Mouse (Mus musculus) midbrain, postnatal 0 days (tissue): ENCODE results near the gene Prickle1. TPM values are rescaled to one million over a fixed set of nuclear protein-coding genes. Genes with fewer than 3 reads are reported as not detected.

Experiments used
- ATAC-seq: fragments of 200-750 bp; cut with Nextera tagmentation; 2 replicates; pipeline ENCODE4 v1.8.0; 2017; ENCODE audit warnings: moderate number of reproducible peaks, mild to moderate bottlenecking, moderate TSS enrichment, moderate library complexity; ENCODE audit not compliant: low FRiP score
- DNase-seq: peaks from one replicate; pipeline ENCODE4 v3.0.0-alpha.2; 2015; ENCODE audit warnings: low spot score
- H3K27ac ChIP-seq: fragments of 300-500 bp; sonication (generic); 2 replicates; pipeline ENCODE4 v1.5.1; 2014; ENCODE audit warnings: low read depth, mild to moderate bottlenecking, low read length, mixed read lengths
- H3K27me3 ChIP-seq: fragments of 300-500 bp; sonication (generic); 2 replicates; pipeline ENCODE4 v1.6.1; 2014; ENCODE audit warnings: low read length, control low read depth, mixed read lengths; ENCODE audit not compliant: insufficient read depth
- H3K36me3 ChIP-seq: fragments of 300-500 bp; sonication (generic); 2 replicates; pipeline ENCODE4 v1.6.1; 2014; ENCODE audit warnings: low read length, control low read depth, mixed read lengths; ENCODE audit not compliant: insufficient read depth
- H3K4me1 ChIP-seq: fragments of 300-500 bp; sonication (generic); 2 replicates; pipeline ENCODE4 v1.6.1; 2014; ENCODE audit warnings: mild to moderate bottlenecking, control low read depth, antibody characterized with exemption, low read length, mixed read lengths; ENCODE audit not compliant: insufficient read depth
- H3K4me2 ChIP-seq: fragments of 300-500 bp; sonication (generic); 2 replicates; pipeline ENCODE4 v1.6.1; 2014; ENCODE audit warnings: low read depth, mild to moderate bottlenecking, low read length, mixed read lengths; ENCODE audit not compliant: poor library complexity, severe bottlenecking
- H3K4me3 ChIP-seq: fragments of 300-500 bp; sonication (generic); 2 replicates; pipeline ENCODE4 v1.5.1; 2014; ENCODE audit warnings: low read depth, mild to moderate bottlenecking, low read length, moderate library complexity
- H3K9ac ChIP-seq: fragments of 300-500 bp; sonication (generic); replicated peaks from 2 replicates; pipeline ENCODE4 v1.6.1; 2014; ENCODE audit warnings: mild to moderate bottlenecking, low read length, moderate library complexity, mixed read lengths; ENCODE audit not compliant: poor library complexity, severe bottlenecking
- H3K9me3 ChIP-seq: fragments of 300-500 bp; sonication (generic); 2 replicates; pipeline ENCODE4 v1.6.1; 2016; ENCODE audit warnings: low read length, control low read depth
- CTCF ChIP-seq: IDR thresholded peaks from 2 replicates; pipeline ENCODE4 v1.5.1; 2016; ENCODE audit warnings: antibody characterized with exemption, mild to moderate bottlenecking
- WGBS: fragments of 180-500 bp; shearing (Covaris S2); extraction: QIAGEN DNeasy Blood & Tissue Kit; methylation state at CpG from one replicate; pipeline ENCODE4 v1.1.7; 2014; 5-methylcytosine and 5-hydroxymethylcytosine counted together
- polyA plus RNA-seq: library from polyadenylated mRNA; unstranded; fragments of >200 nt; fragmentation: Nextera tagmentation; extraction: Ambion mirVana; gene quantifications from 2 replicates; pipeline ENCODE4 v1.2.1, GENCODE M21; 2015
- total RNA-seq: library from RNA; depleted of rRNA; stranded (reverse); fragments of >200 nt; gene quantifications from 2 replicates; pipeline ENCODE4 v1.2.3, GENCODE M21; 2014; rRNA removed

Gene Prickle1
- total and polyA plus RNA-seq, 2 experiments from 2014 or later = 13.7 to 16.3 TPM

- Histone ChIP-seq H3K4me3 (no peak overlapping the region), H3K4me1 (no peaks in the 10 kb centered on the region), H3K36me3 (no peaks in the 10 kb centered on the region; the same call in 1 of the 2 replicates), H3K9me3 (no peaks in the 10 kb centered on the region), H3K4me2 (no peak overlapping the region), H3K27ac (no peak overlapping the region), H3K9ac (no peak overlapping the region), H3K27me3 (no peaks in the 10 kb centered on the region)
- TF ChIP-seq CTCF = peak; percentile 40
- ATAC-seq (no peak), DNase-seq (no peak)
Observed at GRCm38 (mm10) chr15:93456005-93456404, 139.7 kb downstream of the Prickle1 start.

- no peak for TF ChIP-seq CTCF
- H3K9ac ChIP-seq = no peak overlapping the region
- no peaks in the 10 kb centered on the region for H3K9me3 ChIP-seq
- H3K4me2 ChIP-seq = no peak overlapping the region
- no peaks in the 10 kb centered on the region for H3K27me3 ChIP-seq
- 82% methylated on average over 1 of the region's 1 CpGs for WGBS
- no peak overlapping the region for H3K4me3 ChIP-seq
- DNase-seq (no peak), ATAC-seq (no peak)
- no peaks in the 10 kb centered on the region; the same call in none of the 2 replicates for H3K36me3 ChIP-seq
- H3K27ac ChIP-seq = no peak overlapping the region
- H3K4me1 ChIP-seq = no peaks in the 10 kb centered on the region
Observed at GRCm38 (mm10) chr15:93453296-93453695, 142.4 kb downstream of the Prickle1 start.

Other genes with a start within 250 kb of the Prickle1 start
- gene Zcrb1, start 197.6 kb downstream of the Prickle1 start, total RNA-seq = 39.0 and 55.1 TPM in 2 replicates
- 161 and 165 TPM in 2 replicates for gene Zcrb1, start 197.6 kb downstream of the Prickle1 start, polyA plus RNA-seq
- 19.7 and 33.1 TPM in 2 replicates for gene Pphln1, start 197.5 kb downstream of the Prickle1 start, total RNA-seq
- 31.3 and 35.2 TPM in 2 replicates for gene Pphln1, start 197.5 kb downstream of the Prickle1 start, polyA plus RNA-seq